Mouse (Mus musculus) CH12.LX (cell line): ENCODE data around the gene Mrps14.

Experiments used
- BHLHE40 ChIP-seq: IDR thresholded peaks from 2 replicates; pipeline ENCODE4 v1.6.1; 2011; ENCODE audit warnings: mild to moderate bottlenecking, low read depth, low read length, improper control_type of control experiment
- CTCF ChIP-seq, 2 experiments: IDR thresholded peaks in 1 of 2; conservative IDR thresholded peaks in 1 of 2; 2 replicates each; pipeline ENCODE4 v1.5.1; 2011 to 2012; ENCODE audit warnings: low read depth in 2 of 2, low read length in 2 of 2, improper control_type of control experiment in 1 of 2, inconsistent platforms in 1 of 2, mild to moderate bottlenecking in 1 of 2, moderate library complexity in 1 of 2
- EP300 ChIP-seq: IDR thresholded peaks from 2 replicates; pipeline ENCODE4 v1.6.1; 2011; ENCODE audit warnings: low read length, improper control_type of control experiment
- MAX ChIP-seq: IDR thresholded peaks from 2 replicates; pipeline ENCODE4 v1.6.1; 2011; ENCODE audit warnings: low read length, improper control_type of control experiment
- MEF2A ChIP-seq: IDR thresholded peaks from 2 replicates; pipeline ENCODE4 v1.6.1; 2014; ENCODE audit warnings: low read depth, mild to moderate bottlenecking, inconsistent platforms, low read length, improper control_type of control experiment, borderline replicate concordance
- POLR2A ChIP-seq: IDR thresholded peaks from 2 replicates; pipeline ENCODE4 v1.6.1; 2011; ENCODE audit warnings: low read depth, mild to moderate bottlenecking, improper control_type of control experiment, low read length
- POLR2AphosphoS2 ChIP-seq: IDR thresholded peaks from 2 replicates; pipeline ENCODE4 v1.6.1; 2011; ENCODE audit warnings: low read depth, low read length, improper control_type of control experiment
- ZMIZ1 ChIP-seq: IDR thresholded peaks from 2 replicates; pipeline ENCODE4 v1.6.1; 2012; ENCODE audit warnings: low read depth, mild to moderate bottlenecking, inconsistent platforms, low read length, improper control_type of control experiment
- ZNF384 ChIP-seq: IDR thresholded peaks from 2 replicates; pipeline ENCODE4 v1.6.1; 2012; ENCODE audit warnings: low read depth, low read length, improper control_type of control experiment, inconsistent platforms

GRCm38 (mm10) chr1:160210566-160210965 is 15.6 kb downstream of the Mrps14 start:
- TF ChIP-seq POLR2A (no peak), MEF2A (no peak), ZMIZ1 (no peak), ZNF384 (no peak), MAX (no peak), BHLHE40 (no peak), POLR2AphosphoS2 (no peak), EP300 (no peak), CTCF (conservative IDR thresholded peaks at IDR 0.05 in 1 of 2, IDR thresholded peaks at IDR 0.05 in 1 of 2; ENCODE audit: low read depth in 2 of 2, low read length in 2 of 2) (no peak)
